Mouse (Mus musculus) bone marrow, adult 2 months (tissue): ENCODE results near the gene Fam19a5. TPM values are rescaled to one million over a fixed set of nuclear protein-coding genes. Genes with fewer than 3 reads are reported as not detected.

ENCODE experiments used
- H3K27ac ChIP-seq: fragments of 200-500 bp; 2 replicates; pipeline ENCODE4 v1.5.1; 2012; ENCODE audit warnings: low read depth, mild to moderate bottlenecking, control low read depth, inconsistent platforms, low read length; ENCODE audit not compliant: control insufficient read depth, poor library complexity, insufficient read depth
- H3K4me1 ChIP-seq: fragments of 200-500 bp; 2 replicates; pipeline ENCODE4 v1.6.1; 2011; ENCODE audit warnings: low read length; ENCODE audit not compliant: control insufficient read depth, insufficient read depth
- H3K4me3 ChIP-seq: fragments of 200-500 bp; replicated peaks from 2 replicates; pipeline ENCODE3; 2011; ENCODE audit warnings: mild to moderate bottlenecking, low read depth, low read length, control low read depth; ENCODE audit not compliant: control insufficient read depth
- CTCF ChIP-seq: fragments of 200-500 bp; IDR thresholded peaks from 2 replicates; pipeline ENCODE4 v1.5.1; 2011; ENCODE audit warnings: low read length, control low read depth; ENCODE audit not compliant: control insufficient read depth, insufficient read depth
- POLR2A ChIP-seq: fragments of 200-500 bp; IDR thresholded peaks from 2 replicates; pipeline ENCODE4 v1.6.1; 2011; ENCODE audit warnings: low read depth, mild to moderate bottlenecking, control low read depth, low read length, borderline replicate concordance; ENCODE audit not compliant: control insufficient read depth
- WGBS: fragments of 180-500 bp; shearing (Covaris S2); methylation state at CpG from one replicate; pipeline ENCODE4 v1.1.7; 2018; 5-methylcytosine and 5-hydroxymethylcytosine counted together
- polyA plus RNA-seq: library from polyadenylated mRNA; stranded (reverse); fragments of >200 nt; gene quantifications from 2 replicates; pipeline ENCODE4 v1.2.4, GENCODE M21; 2011; ENCODE audit warnings: low replicate concordance; ENCODE audit not compliant: missing spikeins, insufficient read depth, insufficient read length

Gene Fam19a5
- polyA plus RNA-seq, 1 experiment = not detected

- Histone ChIP-seq H3K4me1 (no peaks in the 10 kb centered on the region), H3K4me3 (no peak overlapping the region), H3K27ac (no peak overlapping the region)
- 77% methylated on average over 11 of the region's 11 CpGs for whole genome bisulfite sequencing
- TF ChIP-seq POLR2A = no peak
- no peak for TF ChIP-seq CTCF
These were observed 26.1 kb downstream of the Fam19a5 start for GRCm38 (mm10) chr15:87570182-87570581.

GRCm38 (mm10) chr15:87579861-87580260, 35.8 kb downstream of the Fam19a5 start:
- H3K4me1 ChIP-seq = no peaks in the 10 kb centered on the region
- H3K27ac ChIP-seq = no peak overlapping the region
- 80% methylated on average over 5 of the region's 5 CpGs for WGBS
- TF ChIP-seq POLR2A = no peak
- no peak for TF ChIP-seq CTCF
- H3K4me3 ChIP-seq = no peak overlapping the region

GRCm38 (mm10) chr15:87583921-87584621, 40.0 kb downstream of the Fam19a5 start:
- WGBS = 83% methylated on average over 26 of the region's 26 CpGs
- Histone ChIP-seq H3K4me3 (no peak overlapping the region), H3K4me1 (no peaks in the 10 kb centered on the region), H3K27ac (no peak overlapping the region)
- TF ChIP-seq POLR2A (no peak), CTCF (no peak)

GRCm38 (mm10) chr15:87590975-87591374, 46.9 kb downstream of the Fam19a5 start:
- WGBS = 84% methylated on average over 10 of the region's 10 CpGs
- H3K27ac ChIP-seq = no peak overlapping the region
- no peak for TF ChIP-seq POLR2A
- H3K4me3 ChIP-seq = no peak overlapping the region
- H3K4me1 ChIP-seq = no peaks in the 10 kb centered on the region

- TF ChIP-seq CTCF (no peak), POLR2A (no peak)
- 79% methylated on average over 8 of the region's 8 CpGs for WGBS
- Histone ChIP-seq H3K4me3 (no peak overlapping the region), H3K27ac (no peak overlapping the region), H3K4me1 (no peaks in the 10 kb centered on the region)
These were observed 52.6 kb downstream of the Fam19a5 start for GRCm38 (mm10) chr15:87596731-87597130.

- H3K4me1 ChIP-seq = no peaks in the 10 kb centered on the region
- TF ChIP-seq CTCF (no peak), POLR2A (no peak)
- 64% methylated on average over 4 of the region's 4 CpGs for WGBS
- no peak overlapping the region for H3K4me3 ChIP-seq
- no peak overlapping the region for H3K27ac ChIP-seq
These were observed 53.0 kb downstream of the Fam19a5 start for GRCm38 (mm10) chr15:87597149-87597548.

- TF ChIP-seq POLR2A = no peak
- no peak for TF ChIP-seq CTCF
- Histone ChIP-seq H3K4me3 (no peak overlapping the region), H3K27ac (no peak overlapping the region), H3K4me1 (no peaks in the 10 kb centered on the region)
- WGBS = 87% methylated on average over 4 of the region's 4 CpGs
These were observed 53.7 kb downstream of the Fam19a5 start for GRCm38 (mm10) chr15:87597766-87598165.

- 79% methylated on average over 4 of the region's 4 CpGs for WGBS
- TF ChIP-seq CTCF = no peak
- TF ChIP-seq POLR2A = no peak
These were observed 54.5 kb downstream of the Fam19a5 start for GRCm38 (mm10) chr15:87598636-87599035.

GRCm38 (mm10) chr15:87603316-87603715, 59.2 kb downstream of the Fam19a5 start:
- no peak for TF ChIP-seq CTCF
- TF ChIP-seq POLR2A = no peak
- WGBS = 69% methylated on average over 1 of the region's 1 CpGs
- Histone ChIP-seq H3K4me1 (no peaks in the 10 kb centered on the region), H3K4me3 (no peak overlapping the region), H3K27ac (no peak overlapping the region)

More at GRCm38 (mm10) chr15:87598636-87599035, 54.5 kb downstream of the Fam19a5 start:
- no peak overlapping the region for H3K4me3 ChIP-seq
- H3K27ac ChIP-seq = no peak overlapping the region
- no peaks in the 10 kb centered on the region for H3K4me1 ChIP-seq
